In genomic region chrX:135838521-135839360, GRCm38 (mm10) we compare ENCODE assay signal across 7 mouse cellular contexts. TPM values are rescaled to one million over a fixed set of nuclear protein-coding genes. Genes with fewer than 3 reads are reported as not detected.
A peak's percentile ranks its signal among the peaks of the same experiment; 100 is the strongest.
DNase-seq lines count a peak whose midpoint lies in the region; ATAC-seq and TF ChIP-seq lines count a peak whose summit lies in the region.
"Not testable (repeated sequence)": the region's sequence is repeated elsewhere in the genome, so short reads cannot be mapped to it uniquely, and the experiment has no call there.

TSS of gene Gprasp2 (plus strand) at chrX:135839034.

- TF ChIP-seq CTCF in kidney, adult 2 months (conservative IDR thresholded peaks at IDR 0.05; ENCODE audit: insufficient read depth, insufficient read length, low read depth, low read length): not testable (repeated sequence)

- peak within 1 kb of the TSS; percentile 54 for H3K9ac ChIP-seq in embryonic facial prominence, embryonic 14.5 days (ENCODE audit: low read depth, low read length)
- peak within 1 kb of the TSS; percentile 60 for H3K9ac ChIP-seq in heart, embryonic 11.5 days (ENCODE audit: low read depth, low read length)

- not testable (repeated sequence) for H3K4me1 ChIP-seq in embryonic facial prominence, embryonic 14.5 days (ENCODE audit: control insufficient read depth, insufficient read depth, low read length); heart, embryonic 11.5 days (ENCODE audit: control insufficient read depth, insufficient read depth, low read length); kidney, adult 2 months (ENCODE audit: control insufficient read depth, insufficient read depth, low read length)

- intact Hi-C loops in left cerebral cortex, postnatal 4 days (cut with DNase I): not testable (repeated sequence)

- peak within 1 kb of the TSS; percentile 46 for H3K4me3 ChIP-seq in embryonic facial prominence, embryonic 14.5 days (ENCODE audit: low read depth, low read length)
- H3K4me3 ChIP-seq in heart, embryonic 11.5 days (ENCODE audit: low read depth, low read length): peak within 1 kb of the TSS; percentile 48
- H3K4me3 ChIP-seq in kidney, adult 2 months (ENCODE audit: insufficient read depth, low read depth, low read length): peak within 1 kb of the TSS; percentile 43

- ATAC-seq in embryonic facial prominence, embryonic 14.5 days (ENCODE audit: low read depth): peak; percentile 96
- ATAC-seq in heart, embryonic 11.5 days (replicated peaks; ENCODE audit: insufficient number of reproducible peaks, low FRiP score, low TSS enrichment): peak; percentile 84

- 20% methylated on average over 10 of the region's 32 CpGs for WGBS in embryonic facial prominence, embryonic 14.5 days
- 19% methylated on average over 25 of the region's 32 CpGs for WGBS in heart, embryonic 11.5 days (ENCODE audit: insufficient replicate concordance)
- WGBS in kidney, adult 2 months: 2% methylated on average over 27 of the region's 32 CpGs

- H3K27me3 ChIP-seq in embryonic facial prominence, embryonic 14.5 days (replicated peaks; ENCODE audit: control insufficient read depth, insufficient read depth, low read length); heart, embryonic 11.5 days (ENCODE audit: control insufficient read depth, insufficient read depth, low read length); kidney, adult 2 months (replicated peaks; ENCODE audit: control insufficient read depth, insufficient read depth, low read length): not testable (repeated sequence)

- not testable (repeated sequence) for TF ChIP-seq POLR2A in kidney, adult 2 months (IDR thresholded peaks at IDR 0.05; ENCODE audit: low read depth, low read length)

- DNase-seq in brain, adult 2 months (ENCODE audit: low read depth, low spot score): peak; percentile 71
- peak; percentile 74 for DNase-seq in embryonic facial prominence, embryonic 14.5 days (ENCODE audit: low spot score)
- DNase-seq in kidney, adult 2 months: peak; percentile 2
- DNase-seq in left cerebral cortex, postnatal 4 days: peak; percentile 78
- DNase-seq in mesoderm, embryonic 11.5 days (ENCODE audit: low read depth, low spot score): peak; percentile 47
- peak; percentile 59 for DNase-seq in right cerebral cortex, postnatal 14 days

- H3K9me3 ChIP-seq in embryonic facial prominence, embryonic 14.5 days (ENCODE audit: control insufficient read depth, low read length); heart, embryonic 11.5 days (replicated peaks; ENCODE audit: control insufficient read depth, low read length): not testable (repeated sequence)

- H3K4me2 ChIP-seq in embryonic facial prominence, embryonic 14.5 days (ENCODE audit: low read depth, low read length): peak within 1 kb of the TSS; percentile 69
- H3K4me2 ChIP-seq in heart, embryonic 11.5 days: peak within 1 kb of the TSS; percentile 77

- H3K27ac ChIP-seq in embryonic facial prominence, embryonic 14.5 days (replicated peaks; ENCODE audit: low read depth, low read length); heart, embryonic 11.5 days (ENCODE audit: low read depth, low read length); kidney, adult 2 months (ENCODE audit: insufficient read depth, low read depth, low read length): not testable (repeated sequence)

- H3K36me3 ChIP-seq in embryonic facial prominence, embryonic 14.5 days (ENCODE audit: control insufficient read depth, insufficient read depth, low read length); heart, embryonic 11.5 days (ENCODE audit: control insufficient read depth, insufficient read depth, low read length); kidney, adult 2 months (ENCODE audit: control insufficient read depth, insufficient read depth, low read length): not testable (repeated sequence)

RNA-seq across cellular contexts. Expression of gene Gprasp2, which starts in this region (rescaled TPM):
- polyA plus RNA-seq in embryonic facial prominence, embryonic 14.5 days (2014; fragmentation: Nextera tagmentation; extraction: Ambion mirVana): 28.0 and 36.9 TPM in 2 replicates
- 14.3 and 20.1 TPM in 2 replicates for polyA plus RNA-seq in heart, embryonic 11.5 days (2014; fragmentation: Nextera tagmentation; extraction: Ambion mirVana)
- polyA plus RNA-seq in kidney, adult 2 months (2012; rRNA removed): 1.3 and 1.7 TPM in 2 replicates
- 100 to 1,000 TPM; 146 to 195 TPM for total RNA-seq in left cerebral cortex, postnatal 4 days (2021)

Comparison
In these comparisons a context has a peak if more than half of its experiments do, and no peak if none do; other contexts are left out.
1. DNase-seq: peak in every context shown above with its lines; median percentile 78 in left cerebral cortex, postnatal 4 days; 74 in embryonic facial prominence, embryonic 14.5 days; 71 in brain, adult 2 months; 59 in right cerebral cortex, postnatal 14 days; 47 in mesoderm, embryonic 11.5 days; 2 in kidney, adult 2 months.